Mouse (Mus musculus) bone marrow macrophage, adult 2 months (primary cell): ENCODE data around the gene Zfp609.

Source experiments
- CTCF ChIP-seq: IDR thresholded peaks from 2 replicates; pipeline ENCODE4 v1.5.1; 2012; ENCODE audit warnings: low read depth, mild to moderate bottlenecking, low read length, moderate library complexity
- POLR2A ChIP-seq: IDR thresholded peaks from 2 replicates; pipeline ENCODE4 v1.6.1; 2012; ENCODE audit warnings: mild to moderate bottlenecking, low read depth, low read length, borderline replicate concordance

DNA sequence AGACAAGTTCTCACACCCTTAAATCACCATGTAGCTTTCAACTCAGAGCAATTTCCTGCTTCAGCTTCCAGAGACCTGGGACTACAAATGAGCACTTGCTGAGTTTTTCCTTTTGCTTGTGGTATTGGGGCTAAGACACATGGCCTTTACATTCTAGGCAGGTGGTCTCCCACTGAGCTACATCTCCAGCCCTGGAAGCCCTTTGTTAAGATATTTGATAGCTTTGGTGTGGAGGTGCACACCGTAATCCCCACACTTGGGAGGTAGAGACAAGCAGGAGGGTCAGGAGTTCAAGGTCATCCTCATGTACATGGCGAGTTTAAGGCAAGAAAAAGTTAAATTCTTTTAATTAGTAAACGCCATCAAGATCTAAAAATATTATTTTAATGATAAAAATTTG, 145.2 kb downstream of the Zfp609 start:
- TF ChIP-seq CTCF (no peak), POLR2A (no peak)
